Mouse (Mus musculus) forelimb bud, embryonic 11.5 days (tissue): ENCODE data around the gene Dydc1.
"Not testable (repeated sequence)": the region's sequence is repeated elsewhere in the genome, so short reads cannot be mapped to it uniquely, and the experiment has no call there.

Experiments
- DNase-seq: peaks from one replicate; pipeline ENCODE4 v3.0.0-alpha.2; 2012; ENCODE audit warnings: low read depth, low spot score

Dydc1 gene

DNA sequence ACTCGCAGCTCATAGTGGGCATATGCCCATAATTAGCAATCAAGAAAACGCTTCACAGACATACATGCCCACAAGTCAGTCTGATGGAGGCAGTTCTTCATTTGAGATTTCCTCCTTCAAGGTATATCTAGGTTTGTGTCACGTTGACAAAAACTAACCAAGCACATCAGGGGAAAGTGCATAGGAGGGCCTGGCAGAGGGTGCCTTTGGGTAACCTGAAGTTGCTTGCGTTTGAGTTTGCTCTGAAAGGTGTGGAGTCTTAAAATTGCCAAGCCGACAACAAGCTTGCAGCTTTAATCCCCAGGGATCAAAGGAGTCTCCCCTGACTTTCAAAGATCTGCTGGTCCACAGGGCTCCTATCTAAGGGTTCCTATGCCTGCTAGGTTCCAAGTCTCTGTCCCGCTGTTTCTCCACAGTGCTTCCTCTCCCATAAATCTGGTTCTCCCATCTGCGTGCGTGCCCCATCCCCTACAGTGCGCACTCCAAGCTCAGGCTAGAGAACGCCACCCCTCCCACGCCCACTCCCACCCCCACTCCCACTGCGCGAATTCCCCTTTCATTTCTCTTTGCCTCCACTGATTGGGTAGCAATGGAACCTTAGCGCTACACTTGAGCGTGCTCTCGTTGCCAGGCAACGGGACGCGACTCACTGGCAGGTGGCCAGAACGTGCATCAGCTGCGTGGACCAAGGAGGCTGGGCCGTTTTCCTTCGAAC is at the start of gene Dydc1:
Gene Dydc1 (plus strand): TSS at position 683 of the 715 bp plus-strand sequence.
- DNase-seq = peak; percentile 68

DNA sequence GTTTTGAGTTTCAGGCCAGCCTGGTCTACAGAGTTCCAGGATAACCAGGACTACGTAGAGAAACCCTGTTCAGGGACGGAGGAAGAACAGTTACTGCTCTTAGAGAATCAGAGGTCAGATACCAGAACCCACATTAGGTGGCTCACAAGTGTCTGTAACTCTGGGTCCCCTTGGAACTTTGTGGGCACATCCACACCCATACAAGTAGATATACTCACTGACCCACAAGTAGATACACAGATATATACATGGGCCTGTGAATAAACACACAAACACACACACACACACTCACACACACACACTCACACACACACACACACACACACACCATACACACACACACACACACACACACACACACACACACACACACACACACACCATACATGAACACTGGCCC is 47.6 kb upstream of the Dydc1 start:
- no peak for DNase-seq

DNA sequence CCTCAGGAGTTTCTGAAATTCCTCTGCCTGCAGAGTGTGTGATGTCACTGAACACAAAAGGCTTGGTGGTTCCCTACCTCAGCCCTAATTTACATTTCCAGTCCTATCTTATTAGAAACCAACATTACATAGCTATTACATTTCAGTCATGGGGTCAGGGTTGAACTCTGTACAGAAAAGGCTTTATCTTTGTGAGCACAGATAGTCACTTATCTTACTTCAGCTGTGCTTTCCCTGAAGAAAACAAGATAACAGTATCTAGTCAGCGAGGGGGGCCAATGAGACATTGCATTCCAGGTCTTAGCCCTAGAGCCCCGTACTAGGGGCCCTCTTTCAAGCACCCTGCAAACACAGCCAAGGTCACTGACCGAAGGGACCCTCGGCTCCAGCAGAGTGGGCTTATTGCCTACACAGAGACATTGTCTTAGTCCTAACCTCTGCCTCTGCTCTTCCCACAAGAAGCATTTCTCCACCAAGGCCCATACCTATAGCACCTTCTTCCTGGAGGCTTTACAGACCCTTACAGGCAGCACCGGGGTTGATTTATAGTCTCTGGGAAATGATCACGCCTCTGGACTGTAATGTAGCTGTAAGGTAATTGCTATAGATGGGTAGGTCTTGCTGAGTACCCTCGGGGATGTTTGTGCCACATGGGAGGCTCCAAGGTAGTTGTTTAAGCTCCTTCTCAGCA is 47.0 kb upstream of the Dydc1 start:
- no peak for DNase-seq

DNA sequence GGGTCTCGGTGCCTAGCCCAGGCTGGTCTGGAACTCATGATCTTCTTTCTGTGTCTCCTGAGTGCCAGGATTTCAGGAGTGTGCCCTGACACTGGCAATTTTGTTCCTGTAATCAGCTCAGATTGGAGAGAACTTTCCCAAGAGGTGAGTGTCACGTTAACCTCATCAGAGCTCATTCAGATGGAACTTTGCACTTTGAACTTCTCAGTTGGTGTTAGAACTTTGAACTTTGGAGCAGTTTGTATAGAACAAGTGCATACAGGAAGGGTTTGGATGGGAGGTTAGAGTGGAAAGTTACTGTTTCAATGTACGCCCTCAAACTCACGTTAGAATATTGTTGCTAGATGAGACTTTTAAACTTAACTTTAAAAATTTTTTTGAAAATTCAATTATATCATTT is 43.4 kb upstream of the Dydc1 start:
- no peak for DNase-seq

DNA sequence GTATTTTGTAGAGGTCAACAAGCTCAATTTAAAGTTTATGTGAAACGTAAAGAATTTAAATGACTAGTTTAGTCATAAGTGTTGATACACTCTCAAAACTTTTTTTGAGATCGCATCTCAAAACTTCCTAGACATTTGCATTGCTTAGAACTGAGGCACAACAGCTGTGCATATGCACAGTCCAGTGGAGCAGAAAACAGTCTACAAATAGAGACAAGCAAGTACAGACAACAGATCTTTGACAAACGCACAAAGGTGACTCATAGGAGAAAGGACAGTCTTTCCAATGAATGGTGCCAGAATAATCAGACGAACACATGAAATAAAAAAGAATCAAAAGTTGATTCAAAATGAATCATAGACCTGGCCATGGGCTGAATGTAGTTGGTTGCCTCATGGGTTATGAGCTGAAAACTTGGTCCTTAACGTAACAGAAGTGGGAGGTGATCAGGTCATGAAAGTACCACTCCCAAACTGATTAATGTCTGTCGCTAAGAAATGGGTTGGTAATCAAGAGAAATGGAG is 41.7 kb upstream of the Dydc1 start:
- DNase-seq = no peak

DNA sequence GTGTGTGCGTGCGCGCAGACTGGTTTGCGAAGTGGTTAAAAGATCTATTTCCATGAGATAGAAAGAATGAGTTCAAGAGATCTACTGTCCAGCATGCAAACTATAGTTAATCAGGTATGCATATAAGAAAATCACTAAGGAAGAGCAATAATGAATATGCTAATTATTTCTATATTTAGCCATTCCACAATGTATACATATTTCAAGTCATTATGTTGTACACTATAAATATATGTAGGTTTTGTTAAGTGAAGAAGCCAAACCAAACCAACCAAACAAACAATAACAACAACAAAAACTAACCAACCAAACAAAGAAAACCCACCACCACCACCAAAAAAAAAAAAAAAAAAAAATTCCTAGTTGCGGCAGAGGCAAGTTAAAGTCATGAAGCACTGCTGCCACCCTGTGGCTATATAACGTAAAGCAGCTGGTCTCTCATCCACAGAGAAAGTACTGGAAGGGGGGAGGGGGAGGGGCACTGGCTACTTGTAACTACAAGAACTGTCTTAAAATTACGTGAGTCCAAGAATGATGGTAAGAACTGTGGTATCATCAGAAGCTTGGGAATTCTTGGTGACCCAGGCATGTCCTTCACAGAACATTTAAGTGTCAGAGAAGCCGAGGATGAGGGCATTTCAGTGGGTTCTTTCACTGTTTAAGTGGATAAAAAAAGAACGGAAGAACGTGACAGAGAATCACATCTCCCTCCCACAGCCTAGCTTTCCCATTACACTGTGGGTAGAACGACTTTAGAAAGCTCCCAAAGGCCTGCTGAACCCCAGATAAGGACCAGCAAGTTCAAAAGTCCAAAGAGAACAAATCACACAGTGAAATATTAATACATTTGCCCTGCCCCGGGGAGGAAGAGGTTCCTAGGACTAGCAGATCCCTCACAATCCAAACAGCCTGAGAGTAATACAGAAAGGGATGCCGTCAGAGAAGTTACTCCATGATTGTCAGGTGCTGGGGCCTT is 39.3 kb upstream of the Dydc1 start:
- peak; percentile 86 for DNase-seq

DNA sequence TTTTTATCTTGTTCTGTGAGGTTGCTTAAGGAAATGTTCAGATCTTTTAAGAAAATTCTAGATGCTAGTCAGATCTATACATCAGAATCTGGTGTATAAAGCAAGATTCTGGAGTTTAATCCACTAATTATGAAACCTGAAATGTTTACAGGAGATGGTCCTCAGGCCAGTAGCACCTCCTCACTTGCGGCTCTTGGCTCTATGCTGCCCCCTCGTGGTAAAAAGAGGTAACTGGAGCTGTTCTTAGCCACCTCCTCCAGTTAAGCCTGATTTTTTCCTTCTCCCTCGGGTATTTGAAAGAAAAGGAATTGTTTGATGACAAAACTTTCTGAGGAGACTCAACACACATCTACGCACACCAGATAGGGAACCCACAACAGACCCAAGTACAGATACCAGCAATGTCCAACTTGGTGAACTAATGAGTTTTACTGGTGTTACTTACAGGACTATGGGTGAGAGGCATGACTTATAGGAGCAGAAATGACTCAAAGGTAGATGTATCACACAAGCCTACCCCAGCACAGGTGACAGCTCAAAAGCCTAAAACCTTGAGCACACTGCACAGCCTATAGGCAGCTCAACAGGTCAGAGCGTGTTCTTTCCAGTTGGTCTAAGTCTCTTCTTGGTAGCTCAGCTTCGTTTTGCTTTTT is 37.4 kb upstream of the Dydc1 start:
- DNase-seq = peak; percentile 72

DNA sequence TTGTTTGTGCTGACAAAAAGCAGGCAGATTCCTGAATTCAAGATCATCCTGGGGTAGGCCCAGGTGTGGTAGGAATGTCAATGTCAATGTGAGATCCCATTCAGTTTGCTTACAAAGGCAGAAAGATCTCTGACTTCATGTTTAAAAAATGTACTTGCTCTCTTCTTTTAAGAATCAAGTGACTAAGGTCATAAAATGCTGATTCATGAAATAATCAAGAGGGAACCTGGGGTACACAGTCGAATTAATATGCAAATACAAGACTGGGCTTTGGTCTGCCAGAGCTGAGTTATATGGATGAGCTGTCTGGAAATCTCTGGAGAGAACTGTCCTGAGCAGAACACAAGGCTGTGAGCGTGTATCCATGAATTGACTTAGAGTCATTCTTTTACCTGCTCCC is 25.3 kb upstream of the Dydc1 start:
- no peak for DNase-seq

DNA sequence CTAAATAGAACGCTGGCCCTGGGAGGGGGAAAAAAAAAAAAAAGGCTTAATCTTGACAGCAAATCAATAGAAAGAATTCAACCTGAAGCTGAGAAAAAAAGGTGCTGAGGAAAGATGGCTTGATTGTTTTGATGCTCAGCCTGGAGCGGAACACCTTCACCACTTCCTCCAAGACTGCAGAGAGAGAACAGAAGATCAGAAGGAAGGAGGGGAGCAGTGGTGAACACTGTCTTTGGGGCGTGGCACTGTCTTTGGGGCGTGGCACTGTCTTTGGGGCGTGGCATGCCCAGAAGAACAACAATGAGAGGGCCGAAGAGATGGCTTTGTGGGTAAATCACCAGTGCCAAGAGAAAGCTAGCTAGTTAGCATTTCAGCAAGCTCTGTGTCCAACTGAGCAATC is 22.2 kb upstream of the Dydc1 start:
- DNase-seq = no peak

DNA sequence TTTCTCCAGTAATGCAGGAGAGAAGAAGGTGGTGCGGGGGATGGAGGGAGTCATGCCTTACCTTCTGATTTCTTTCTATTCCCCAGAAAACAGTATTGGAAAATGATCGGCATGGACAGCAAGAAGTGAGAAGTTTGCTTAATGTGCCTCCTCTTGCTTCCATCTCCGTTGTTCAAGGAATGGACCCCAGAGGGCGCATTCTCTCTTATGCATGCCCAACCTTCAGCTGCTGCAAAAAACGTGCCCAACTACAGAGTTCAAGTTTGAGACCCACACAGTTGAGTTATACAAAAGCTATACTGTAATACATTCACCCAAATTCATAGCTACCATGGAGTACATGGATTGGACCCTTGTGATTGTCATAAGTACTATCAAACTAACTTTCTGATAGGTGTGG is 20.2 kb upstream of the Dydc1 start:
- DNase-seq = no peak

DNA sequence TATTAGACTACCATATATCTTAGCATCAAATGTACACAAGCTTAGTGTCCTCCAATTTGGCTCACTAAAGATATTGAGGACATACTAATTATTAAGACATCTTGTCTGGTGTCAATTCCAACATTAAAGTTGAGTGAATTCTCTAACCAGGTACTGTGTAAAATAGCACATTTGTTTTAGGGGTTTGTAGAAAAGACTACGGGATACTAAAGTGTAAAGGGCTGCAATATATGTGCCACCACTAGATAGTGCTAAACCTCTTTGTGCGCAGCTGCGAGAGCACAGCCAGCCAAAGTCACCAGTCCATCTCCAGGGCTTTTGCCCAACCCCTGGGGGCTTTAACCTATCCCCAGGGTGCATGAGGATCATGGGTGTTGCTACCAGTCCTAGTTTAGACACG is 19.5 kb upstream of the Dydc1 start:
- DNase-seq = not testable (repeated sequence)

DNA sequence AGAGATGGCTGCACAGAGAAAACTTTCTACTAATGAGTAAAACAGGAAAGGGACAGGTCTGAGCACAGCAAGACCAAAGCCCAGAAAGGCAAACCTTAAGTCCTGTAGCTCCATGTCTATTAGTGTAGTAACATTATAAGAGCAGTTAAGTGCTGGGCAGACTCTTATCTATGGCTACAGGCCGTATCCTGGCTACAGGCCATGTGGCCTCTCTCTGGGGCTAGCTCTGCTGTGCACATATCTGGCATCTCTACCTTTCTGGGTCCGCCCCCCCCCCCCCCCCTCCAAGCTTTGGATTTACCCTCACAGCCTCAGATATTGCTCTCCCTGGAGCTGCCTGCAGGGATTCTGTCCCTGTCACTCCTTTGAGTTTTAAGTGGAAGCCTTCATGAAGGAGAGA is 7.5 kb upstream of the Dydc1 start:
- no peak for DNase-seq

DNA sequence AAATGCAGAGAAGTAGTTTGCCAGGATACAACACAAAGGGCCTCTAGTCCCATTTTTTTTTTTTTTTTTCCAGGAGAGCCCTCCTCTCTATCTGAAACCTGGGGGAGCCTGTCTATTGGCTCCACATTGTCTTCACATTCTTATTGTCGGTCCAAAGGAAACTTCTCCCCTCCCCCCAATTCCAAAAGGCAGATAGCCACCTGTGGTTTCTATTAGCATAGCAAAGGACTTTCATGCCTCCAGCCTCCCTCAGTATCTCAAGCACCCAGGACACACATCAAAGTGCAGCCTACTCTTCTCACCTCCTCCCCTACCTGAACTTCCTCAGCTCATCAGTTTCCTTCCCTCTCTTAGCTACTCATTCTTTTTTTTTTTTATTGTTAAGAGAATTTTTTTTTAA is 6.3 kb upstream of the Dydc1 start:
- no peak for DNase-seq

DNA sequence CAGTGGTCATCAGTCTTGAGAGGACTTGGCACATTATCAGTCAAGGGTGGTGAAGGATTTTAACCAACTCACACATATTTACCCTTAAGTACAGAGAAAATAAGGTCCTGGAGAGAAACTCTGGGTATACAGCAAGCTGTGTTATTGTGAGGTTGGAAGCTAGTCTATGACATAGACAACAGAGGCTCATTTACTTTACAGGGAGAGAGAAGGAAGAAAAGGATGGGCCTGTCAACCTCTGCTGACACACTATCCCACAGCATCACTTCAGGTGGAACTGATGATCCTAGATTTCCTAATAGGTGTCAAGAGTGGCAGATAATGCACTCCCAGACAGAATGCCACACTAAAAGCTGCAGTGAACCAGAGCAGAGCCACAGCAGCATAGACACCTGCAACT is 3.6 kb upstream of the Dydc1 start, which contains the start of gene Dydc2:
Gene Dydc2 (minus strand): TSS at position 101 of the 400 bp plus-strand sequence.
- no peak for DNase-seq

DNA sequence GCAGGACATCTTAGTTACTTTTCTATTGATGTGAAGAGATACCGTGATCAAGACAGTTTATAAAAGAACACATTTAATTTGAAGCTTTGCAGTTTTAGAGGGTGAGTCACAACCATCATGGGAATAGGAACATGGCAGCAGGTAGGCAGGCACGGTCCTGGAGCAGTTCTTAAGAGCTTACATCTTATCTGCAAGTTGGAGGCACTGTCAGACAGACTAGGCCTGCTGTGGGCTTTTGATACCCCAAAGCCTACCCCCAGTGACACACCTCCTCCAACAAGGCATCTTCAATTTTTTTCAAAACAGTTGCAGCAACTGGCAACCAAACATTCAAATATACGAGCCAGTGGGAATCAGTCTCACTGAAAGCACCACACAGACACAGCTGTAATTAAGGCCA is 2.4 kb upstream of the Dydc1 start:
- DNase-seq = no peak

DNA sequence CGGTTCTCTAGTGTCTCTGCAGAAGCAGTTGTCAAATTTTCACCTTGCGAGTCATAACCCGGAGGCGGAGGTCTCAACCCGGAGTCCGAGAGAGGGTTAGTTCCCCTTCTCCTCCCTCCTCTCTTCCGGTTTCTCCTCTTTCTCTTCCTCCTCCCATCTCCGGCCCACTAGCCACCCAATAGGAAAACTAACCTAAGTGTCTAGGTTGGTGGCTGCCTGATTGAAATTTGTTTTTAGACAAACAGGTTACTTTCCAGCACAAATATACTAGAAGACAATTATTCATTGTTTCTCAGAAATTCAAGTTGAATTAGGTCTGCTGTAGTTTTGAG is 199 bp downstream of the Dydc1 start:
- no peak for DNase-seq

DNA sequence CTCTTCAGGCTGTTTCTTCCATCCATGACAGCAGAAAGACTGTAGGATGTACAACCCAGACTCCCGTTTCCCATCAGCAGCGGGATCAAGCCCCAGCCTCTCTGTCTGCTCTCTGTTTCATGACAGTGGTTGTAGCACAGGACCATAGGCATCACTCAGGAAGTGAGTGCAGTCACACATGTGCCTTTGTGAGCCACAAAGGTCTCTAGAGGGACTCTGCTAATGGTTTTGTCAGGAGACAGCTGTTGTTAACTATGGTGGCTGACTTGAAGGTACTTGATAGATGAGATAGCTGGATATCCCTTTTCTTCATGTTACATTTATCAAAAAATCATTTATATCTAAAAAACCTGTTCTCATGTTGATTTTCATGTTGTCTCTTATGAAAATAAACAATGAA is 9.7 kb downstream of the Dydc1 start:
- no peak for DNase-seq

DNA sequence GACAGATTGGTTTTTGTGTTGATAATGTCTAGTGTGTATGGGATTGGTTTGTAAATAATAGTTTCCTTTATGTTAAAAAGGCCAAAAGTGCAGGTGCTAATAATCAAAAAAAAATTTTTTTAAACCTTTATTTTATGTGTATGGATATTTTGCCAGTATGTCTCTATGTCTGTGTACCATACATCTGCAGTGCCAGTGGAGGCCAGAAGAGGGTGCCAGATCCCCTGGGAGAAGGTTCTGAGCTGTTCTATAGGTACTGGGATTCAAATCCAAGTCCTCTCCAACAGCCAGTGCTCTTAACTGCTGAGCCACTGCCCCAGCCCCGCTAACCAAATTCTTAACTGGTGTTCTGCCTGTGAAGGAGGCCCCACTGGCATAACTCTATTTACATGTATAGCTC is 14.8 kb downstream of the Dydc1 start:
- DNase-seq = no peak

DNA sequence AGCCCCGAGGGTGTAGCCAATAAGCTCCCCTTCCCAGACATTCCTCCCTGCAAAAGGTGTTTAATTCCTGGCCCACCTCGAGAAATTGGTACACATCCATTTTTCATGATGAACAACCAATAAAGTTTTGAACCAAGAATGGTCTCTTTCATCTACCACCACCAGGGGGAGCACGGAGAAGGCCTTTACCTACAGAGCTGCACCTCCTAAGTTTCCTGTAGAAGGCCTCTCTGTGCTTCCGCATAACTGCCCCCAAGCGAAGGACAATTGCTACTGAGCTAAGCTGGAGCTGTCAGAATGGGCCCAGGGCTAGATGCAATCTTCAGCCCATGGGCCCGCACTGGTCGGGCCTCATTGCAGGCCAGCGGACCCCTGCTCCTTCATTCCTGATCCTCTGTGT is 18.1 kb downstream of the Dydc1 start:
- DNase-seq = peak; percentile 16

DNA sequence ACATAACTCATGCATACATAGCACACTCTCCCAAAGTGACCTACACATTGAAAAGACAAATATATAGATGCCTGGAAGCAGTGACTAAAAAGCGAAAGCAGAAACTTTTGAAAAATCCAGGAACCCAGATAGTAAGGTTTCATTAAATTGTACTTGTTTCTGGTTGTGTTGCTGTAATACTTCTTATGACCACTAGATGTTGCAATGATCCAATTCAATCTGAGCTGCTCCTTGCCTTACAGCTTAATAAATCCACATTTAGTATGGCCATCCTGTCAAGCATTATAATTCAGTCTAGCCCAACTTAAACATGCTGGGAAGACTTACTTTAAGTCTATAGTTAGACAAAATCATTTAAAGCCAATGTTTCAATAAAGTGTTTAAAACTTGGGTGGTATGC is 21.4 kb downstream of the Dydc1 start:
- peak; percentile 5 for DNase-seq

DNA sequence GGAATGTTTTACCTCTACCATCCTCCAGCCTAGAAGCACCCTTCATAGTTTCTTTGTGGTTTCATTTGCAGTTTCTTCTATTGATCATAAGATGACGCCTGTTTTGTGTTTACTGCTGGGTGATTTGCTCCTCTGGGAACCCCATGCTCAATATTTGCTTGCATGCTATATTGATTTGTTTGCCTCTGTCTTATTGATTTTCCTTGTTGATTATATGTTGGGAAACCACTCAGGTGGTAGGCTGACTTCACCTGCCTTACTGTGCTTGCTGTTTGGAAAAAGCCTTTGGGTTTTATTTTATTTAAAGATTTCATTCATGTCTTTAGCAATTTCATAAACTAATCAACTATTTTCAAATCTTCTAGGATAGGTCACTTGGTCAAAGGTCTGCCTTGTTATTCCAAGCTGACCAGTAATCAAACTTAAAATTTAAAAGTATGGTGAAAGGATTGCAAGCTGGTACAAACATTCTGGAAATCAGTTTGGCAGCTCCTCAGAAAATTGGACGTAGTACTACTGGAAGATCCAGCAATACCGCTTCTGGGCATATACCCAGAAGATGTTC is 23.7 kb downstream of the Dydc1 start:
- DNase-seq = no peak
